Mouse (Mus musculus): ENCODE measurements around the gene Tbc1d15. TPM values are rescaled to one million over a fixed set of nuclear protein-coding genes. Genes with fewer than 3 reads are reported as not detected.

Gene Tbc1d15
- total and polyA plus RNA-seq, 3 experiments = 9.4 to 46.4 TPM; not detected in 1

DNA sequence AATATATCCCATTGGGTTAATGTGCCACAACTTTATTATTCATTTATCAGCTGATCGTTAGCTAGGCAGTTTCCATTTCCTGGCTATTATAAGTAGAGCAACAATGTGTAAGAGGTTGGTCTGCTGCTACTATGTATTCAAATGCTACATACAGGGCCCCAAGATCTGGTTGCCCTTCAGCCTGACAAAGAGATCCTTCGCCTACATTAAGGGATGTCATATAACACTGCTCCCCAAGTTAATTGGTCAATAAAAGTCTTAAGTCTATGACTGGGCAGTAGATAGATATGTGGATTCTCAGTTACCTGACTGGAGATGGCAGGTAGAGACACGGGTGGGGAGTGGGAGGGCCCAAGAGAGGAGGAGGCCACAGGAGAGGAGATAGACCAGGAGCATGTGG lies 45.4 kb downstream of the Tbc1d15 start:
- H3K4me1 ChIP-seq (ENCODE audit: control insufficient read depth in 1 of 2, insufficient read depth in 2 of 2, low read length in 2 of 2) = no peaks in the 10 kb centered on the region; a peak in 2 of 4 replicates

DNA sequence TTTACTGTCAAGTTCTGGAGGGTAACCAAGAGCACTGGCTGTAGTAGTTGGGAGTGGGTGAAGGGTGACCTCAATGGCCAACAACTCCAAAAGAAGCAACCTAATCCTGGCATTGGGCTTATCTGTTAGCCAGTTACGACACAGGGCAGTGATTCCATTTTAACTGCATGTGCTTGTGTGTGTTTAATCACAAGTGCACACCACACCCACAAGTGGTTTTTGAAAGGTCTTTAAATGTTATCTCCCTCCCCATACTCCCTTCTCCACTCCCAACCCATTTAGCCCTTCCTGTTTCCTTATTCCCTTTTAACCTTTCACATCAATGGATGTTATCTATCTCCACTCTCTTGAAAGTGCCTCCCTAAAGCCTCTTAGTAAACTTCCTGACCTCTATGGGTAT lies 46.0 kb downstream of the Tbc1d15 start:
- Histone ChIP-seq H3K79me2 (ENCODE audit: control insufficient read depth, insufficient read depth, low read length, poor library complexity) (no peaks in the 10 kb centered on the region), H3K9ac (ENCODE audit: control insufficient read depth, low read depth, low read length, poor library complexity, severe bottlenecking) (no peak overlapping the region), H3K4me1 (ENCODE audit: control insufficient read depth in 1 of 2, insufficient read depth in 2 of 2, low read length in 2 of 2) (no peaks in the 10 kb centered on the region; a peak in 2 of 4 replicates), H3K27me3 (ENCODE audit: control insufficient read depth in 1 of 2, insufficient read depth in 2 of 2, low read length in 2 of 2) (no peaks in the 10 kb centered on the region), H3K4me3 (ENCODE audit: control insufficient read depth in 1 of 2, insufficient read depth in 1 of 2, low read depth in 2 of 2, low read length in 2 of 2) (no peak overlapping the region), H3K9me3 (replicated peaks; ENCODE audit: insufficient read depth, low read length) (no peaks in the 10 kb centered on the region), H3K27ac (ENCODE audit: control insufficient read depth, low read depth, low read length) (no peak overlapping the region), H3K36me3 (ENCODE audit: control insufficient read depth in 1 of 2, insufficient read depth in 2 of 2, low read length in 2 of 2) (peaks cover 0 to 2% of the 10 kb centered on the region in 2 experiments)
- peak; percentile 34 for DNase-seq (ENCODE audit: low read depth, low spot score)
- TF ChIP-seq RCOR1 (IDR thresholded peaks at IDR 0.05; ENCODE audit: low read depth, low read length) (peak; percentile 65; the same call in 1 of the 2 replicates), EP300 (IDR thresholded peaks at IDR 0.05; ENCODE audit: low read depth in 1 of 2, low read length in 2 of 2) (peak in 1 of 2 experiments; percentile 48; a peak in 2 of 4 replicates), MXI1 (IDR thresholded peaks at IDR 0.05; ENCODE audit: low read depth, low read length) (no peak), TAL1 (IDR thresholded peaks at IDR 0.05; ENCODE audit: low read length) (peak; percentile 18; the same call in 1 of the 2 replicates), GATA1 (IDR thresholded peaks at IDR 0.05; ENCODE audit: low read depth, low read length) (peak; percentile 55)

More for the DNA sequence above, 45.4 kb downstream of the Tbc1d15 start:
- H3K36me3 ChIP-seq (ENCODE audit: control insufficient read depth in 1 of 2, insufficient read depth in 2 of 2, low read length in 2 of 2) = peaks cover 0 to 2% of the 10 kb centered on the region in 2 experiments
- H3K9me3 ChIP-seq (replicated peaks; ENCODE audit: insufficient read depth, low read length) = no peaks in the 10 kb centered on the region
- TF ChIP-seq POLR2A (IDR thresholded peaks at IDR 0.05; ENCODE audit: control insufficient read depth in 1 of 2, insufficient read depth in 1 of 2, low read depth in 1 of 2, low read length in 2 of 2, poor library complexity in 1 of 2) = no peak
- no peak for TF ChIP-seq NRF1 (IDR thresholded peaks at IDR 0.05; ENCODE audit: insufficient read depth, low read depth, low read length, poor library complexity, severe bottlenecking)
- no peak for TF ChIP-seq UBTF (IDR thresholded peaks at IDR 0.05; ENCODE audit: borderline replicate concordance, insufficient read depth, low read depth, low read length)
- no peak for TF ChIP-seq ZNF384 (IDR thresholded peaks at IDR 0.05; ENCODE audit: low read depth, low read length)
- no peak for TF ChIP-seq CHD2 (IDR thresholded peaks at IDR 0.05; ENCODE audit: low read length)
- TF ChIP-seq BHLHE40 (IDR thresholded peaks at IDR 0.05; ENCODE audit: borderline replicate concordance, low read depth, low read length) = no peak
- no peak for TF ChIP-seq ETS1 (IDR thresholded peaks at IDR 0.05; ENCODE audit: low read depth, low read length)
- TF ChIP-seq ZKSCAN1 (IDR thresholded peaks at IDR 0.05; ENCODE audit: low read depth, low read length) = no peak
- no peak for TF ChIP-seq USF2 (IDR thresholded peaks at IDR 0.05; ENCODE audit: borderline replicate concordance in 1 of 2, insufficient read depth in 1 of 2, low read depth in 1 of 2, low read length in 2 of 2)
- no peak for TF ChIP-seq MAZ (IDR thresholded peaks at IDR 0.05; ENCODE audit: low read depth, low read length)
- no peak for TF ChIP-seq NELFE (IDR thresholded peaks at IDR 0.05; ENCODE audit: low read depth, low read length)
- TF ChIP-seq SMC3 (IDR thresholded peaks at IDR 0.05; ENCODE audit: low read depth, low read length) = no peak
- no peak overlapping the region for H3K9ac ChIP-seq (ENCODE audit: control insufficient read depth, low read depth, low read length, poor library complexity, severe bottlenecking)
- no peak overlapping the region for H3K4me3 ChIP-seq (ENCODE audit: control insufficient read depth in 1 of 2, insufficient read depth in 1 of 2, low read depth in 2 of 2, low read length in 2 of 2)
- no peaks in the 10 kb centered on the region for H3K79me2 ChIP-seq (ENCODE audit: control insufficient read depth, insufficient read depth, low read length, poor library complexity)
- DNase-seq (ENCODE audit: low read depth, low spot score) = no peak
- no peaks in the 10 kb centered on the region for H3K27me3 ChIP-seq (ENCODE audit: control insufficient read depth in 1 of 2, insufficient read depth in 2 of 2, low read length in 2 of 2)
- no peak overlapping the region for H3K27ac ChIP-seq (ENCODE audit: control insufficient read depth, low read depth, low read length)

All from MEL (cell line).